Mouse (Mus musculus) kidney, postnatal 14 days (tissue): ENCODE data around the gene Defb29.

ENCODE experiments used
- DNase-seq: peaks from one replicate; pipeline ENCODE4 v3.0.0; 2022; ENCODE audit warnings: mixed read lengths

The Defb29 gene

DNA sequence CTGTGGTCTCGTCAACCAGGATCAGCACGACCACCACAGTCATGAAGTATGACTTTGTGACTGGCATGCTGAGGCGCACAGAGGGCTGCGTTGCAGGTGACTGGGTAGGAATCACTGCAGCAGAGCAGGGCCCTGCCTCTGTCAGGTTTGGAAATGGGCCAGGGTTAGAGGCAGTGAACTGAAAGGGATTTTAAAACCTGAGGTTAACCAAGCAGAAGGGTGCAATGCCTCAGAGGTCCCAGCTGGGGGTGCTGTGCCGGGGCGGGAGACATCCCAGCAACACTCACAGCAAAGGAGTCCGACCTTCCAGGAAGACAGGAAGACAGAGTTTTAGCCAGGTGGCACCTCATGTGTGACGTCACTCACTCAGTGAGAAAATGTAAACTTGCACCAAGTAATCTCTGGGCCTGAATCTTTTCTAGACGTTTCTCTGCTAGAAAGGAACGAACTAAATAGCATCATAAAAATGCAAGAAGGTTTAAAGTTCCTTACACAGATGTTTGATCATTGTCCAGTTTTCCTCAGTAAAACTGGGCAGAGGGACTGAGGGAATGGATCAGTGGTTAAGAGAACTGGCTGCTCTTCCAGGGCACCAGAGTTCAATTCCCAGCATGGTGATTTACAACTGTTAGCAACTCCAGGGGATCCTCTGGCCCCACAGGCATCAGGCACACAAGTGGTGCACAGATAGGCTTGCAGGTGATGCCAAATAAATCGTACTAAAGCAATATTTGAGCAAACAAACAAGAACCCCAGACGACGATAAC is at the start of gene Defb29:
Defb29 (minus strand) TSS at position 155 of the 767 bp plus-strand sequence.
- peak; percentile 77 for DNase-seq

DNA sequence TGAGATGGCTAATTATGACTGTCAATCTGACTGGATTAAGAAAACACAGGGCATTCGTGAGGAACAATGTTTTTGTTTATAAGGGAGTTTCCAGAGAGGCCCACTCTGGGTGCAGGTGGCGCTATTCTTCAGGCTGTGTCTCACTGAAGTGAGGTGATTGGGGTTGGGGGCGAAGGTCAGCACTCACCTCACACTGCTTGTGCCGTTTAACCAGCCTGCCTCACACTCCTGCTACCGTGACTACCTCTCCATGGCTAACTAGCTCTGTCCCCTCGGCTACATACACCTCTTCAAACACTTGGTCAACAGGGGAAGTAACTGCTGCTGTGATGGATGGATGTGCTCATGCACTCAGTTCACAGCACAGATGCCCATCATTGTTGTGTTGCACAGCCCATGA is 49.1 kb upstream of the Defb29 start:
- no peak for DNase-seq

DNA sequence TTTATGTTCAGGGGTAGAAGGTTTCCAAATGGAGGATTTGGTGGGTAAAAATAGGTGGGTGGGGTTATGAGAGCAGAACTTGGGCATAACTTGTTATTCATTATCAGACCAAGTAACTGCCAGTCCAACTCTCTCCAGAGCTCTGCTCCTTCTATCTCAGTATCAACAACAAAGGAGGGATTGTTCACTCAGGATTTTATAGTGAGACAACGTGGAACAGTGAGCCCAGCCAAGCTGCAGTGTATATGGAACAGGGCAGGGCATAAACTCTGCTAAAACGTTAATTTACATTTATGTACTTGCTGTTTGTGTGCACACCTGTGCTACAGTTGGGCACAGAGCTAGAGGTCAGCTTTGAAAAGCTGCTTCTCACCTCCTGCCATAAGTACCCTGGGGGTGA is 48.6 kb upstream of the Defb29 start:
- no peak for DNase-seq

- DNase-seq, result peak; percentile 27
Observed at GRCm38 (mm10) chr2:152586926-152587560, 47.1 kb upstream of the Defb29 start.

GRCm38 (mm10) chr2:152580612-152581011 is 40.7 kb upstream of the Defb29 start:
- DNase-seq, result no peak

- DNase-seq, result no peak
Observed at GRCm38 (mm10) chr2:152580107-152580506, 40.2 kb upstream of the Defb29 start, which contains the start of gene Defb19. TSS of gene Defb19 (minus strand) at chr2:152580312.

DNA sequence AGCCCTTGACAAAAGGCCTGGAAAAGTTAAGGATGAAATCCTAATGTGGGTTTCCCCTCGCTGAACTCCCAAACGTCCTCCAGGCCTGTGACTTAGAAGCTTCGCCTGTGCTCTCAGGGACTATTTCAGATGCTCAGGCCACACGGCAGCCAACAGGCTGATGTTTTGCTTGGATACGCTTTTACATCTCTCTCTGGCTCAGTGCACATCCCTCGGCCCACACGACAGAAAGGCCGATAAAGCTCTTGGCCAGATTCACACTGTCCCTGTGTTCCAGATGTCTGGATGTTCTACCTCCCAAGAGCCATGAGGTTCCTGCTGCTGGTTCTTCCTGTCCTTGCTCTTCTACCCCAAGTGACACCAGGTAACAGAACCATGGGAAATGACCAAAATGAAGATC is 33.6 kb upstream of the Defb29 start:
- no peak for DNase-seq

- no peak for DNase-seq
Observed at GRCm38 (mm10) chr2:152572114-152572794, 32.4 kb upstream of the Defb29 start, which contains the start of gene Defb21. TSS of gene Defb21 (plus strand) at chr2:152572744.

- peak; percentile 60 for DNase-seq
Observed at GRCm38 (mm10) chr2:152570313-152570712, 30.4 kb upstream of the Defb29 start.

DNA sequence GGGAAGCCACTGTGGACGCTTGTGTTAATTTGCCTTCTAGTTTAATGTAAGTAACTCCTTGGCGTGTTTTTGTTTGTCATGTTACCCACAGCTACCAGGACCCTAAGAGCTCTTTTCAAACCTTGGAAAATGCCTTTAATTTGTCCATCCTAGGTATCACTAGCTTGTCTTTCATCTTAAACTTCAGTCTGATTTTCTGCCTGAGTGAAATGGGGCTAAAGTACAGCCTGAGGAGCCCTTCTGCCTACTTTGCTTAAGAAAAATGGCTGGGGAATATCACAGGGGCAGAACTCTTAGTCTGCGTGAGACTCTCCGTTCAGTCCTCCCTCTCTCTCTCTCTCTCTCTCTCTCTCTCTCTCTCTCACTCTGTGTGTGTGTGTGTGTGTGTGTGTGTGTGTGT is 30.0 kb upstream of the Defb29 start:
- DNase-seq, result no peak

GRCm38 (mm10) chr2:152569038-152569437 is 29.1 kb upstream of the Defb29 start, which contains the start of gene Gm17416:
TSS of gene Gm17416 (plus strand) at chr2:152569338.
- DNase-seq, result no peak

- no peak for DNase-seq
Observed at GRCm38 (mm10) chr2:152556655-152557054, 16.8 kb upstream of the Defb29 start.

GRCm38 (mm10) chr2:152553774-152554423 is 14.0 kb upstream of the Defb29 start:
- peak; percentile 78 for DNase-seq

DNA sequence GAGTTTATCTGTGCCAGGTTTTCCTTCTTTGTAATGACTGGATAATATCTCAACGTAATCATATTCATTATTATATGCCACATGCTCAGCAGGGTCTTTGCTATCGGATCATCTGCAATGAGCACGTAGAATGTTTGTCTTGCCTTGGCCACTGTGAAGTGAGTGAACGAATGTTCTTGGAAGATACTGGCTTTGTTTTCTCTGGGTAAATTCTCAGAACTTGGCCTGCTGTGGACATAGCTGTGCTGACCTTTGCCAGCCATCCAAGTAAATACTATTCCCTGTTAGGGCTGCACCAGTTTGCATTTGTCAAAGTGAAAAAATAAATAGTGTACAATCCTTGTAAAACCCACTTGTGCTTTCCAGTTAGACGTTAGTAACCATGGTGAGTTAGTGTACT is 8.2 kb upstream of the Defb29 start:
- no peak for DNase-seq

DNA sequence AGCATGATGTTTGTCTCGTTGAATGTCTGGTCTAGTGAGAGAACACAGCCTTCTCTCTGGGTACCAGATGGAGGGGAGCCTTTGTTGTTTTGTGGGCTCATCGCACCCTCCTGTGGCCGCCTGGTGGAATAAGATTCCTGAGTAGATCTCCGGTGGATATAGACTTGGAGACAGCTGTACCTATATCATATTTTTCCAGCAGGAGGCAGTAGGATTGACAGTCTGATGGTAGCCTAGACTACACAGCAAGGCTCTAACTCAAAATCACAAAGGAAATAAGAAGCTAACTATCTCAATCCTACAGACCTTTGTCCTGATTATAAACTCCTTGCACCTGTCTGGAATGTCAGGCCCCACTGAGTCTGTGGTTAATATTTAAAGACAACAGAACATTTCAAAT is 4.8 kb upstream of the Defb29 start:
- peak; percentile 81 for DNase-seq

- DNase-seq, result peak; percentile 60
Observed at GRCm38 (mm10) chr2:152543478-152543877, 3.6 kb upstream of the Defb29 start.

- DNase-seq, result no peak
Observed at GRCm38 (mm10) chr2:152542897-152543296, 3.0 kb upstream of the Defb29 start.

DNA sequence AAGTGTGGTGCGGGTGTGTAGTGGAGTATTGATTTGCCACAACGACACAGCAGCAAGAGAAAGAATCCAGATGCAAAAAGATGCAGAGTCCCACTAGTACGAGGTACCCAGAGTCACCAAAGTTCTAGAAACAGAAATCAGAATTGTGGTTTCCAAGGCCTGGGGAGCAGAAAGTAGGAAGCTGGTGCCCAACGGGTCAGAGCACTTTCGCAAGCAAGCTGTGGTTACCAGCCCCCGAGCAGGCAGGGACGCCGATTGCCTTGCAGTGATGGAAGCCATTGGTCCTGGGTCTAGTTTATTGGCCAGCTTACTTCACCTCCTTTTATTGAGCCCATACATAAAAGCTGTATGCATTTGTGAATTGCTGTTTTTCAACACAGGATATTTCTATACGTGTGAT is 2.1 kb upstream of the Defb29 start:
- no peak for DNase-seq

GRCm38 (mm10) chr2:152517981-152518380 is 21.9 kb downstream of the Defb29 start, which contains the start of gene Defb28:
TSS of gene Defb28 (plus strand) at chr2:152518255.
- DNase-seq, result no peak

DNA sequence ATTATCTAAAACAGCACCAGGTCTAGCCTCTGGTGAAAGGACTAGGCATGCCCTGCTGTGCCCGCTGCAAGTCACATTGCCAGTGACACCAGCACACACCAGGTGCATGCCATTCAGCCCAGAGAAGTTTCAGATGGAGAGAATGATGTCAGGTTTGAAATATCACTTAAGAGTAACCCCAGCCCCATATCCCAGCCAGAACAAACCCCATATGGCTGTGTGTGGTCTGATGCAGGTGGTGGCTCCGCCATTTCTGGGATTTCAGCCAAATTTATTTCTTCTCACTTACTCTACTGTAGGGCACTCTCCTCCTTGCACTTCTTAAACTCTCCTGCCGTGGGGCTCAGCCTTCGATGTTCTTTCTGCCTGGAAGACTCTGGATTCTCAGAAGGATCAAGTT is 23.8 kb downstream of the Defb29 start:
- no peak for DNase-seq

DNA sequence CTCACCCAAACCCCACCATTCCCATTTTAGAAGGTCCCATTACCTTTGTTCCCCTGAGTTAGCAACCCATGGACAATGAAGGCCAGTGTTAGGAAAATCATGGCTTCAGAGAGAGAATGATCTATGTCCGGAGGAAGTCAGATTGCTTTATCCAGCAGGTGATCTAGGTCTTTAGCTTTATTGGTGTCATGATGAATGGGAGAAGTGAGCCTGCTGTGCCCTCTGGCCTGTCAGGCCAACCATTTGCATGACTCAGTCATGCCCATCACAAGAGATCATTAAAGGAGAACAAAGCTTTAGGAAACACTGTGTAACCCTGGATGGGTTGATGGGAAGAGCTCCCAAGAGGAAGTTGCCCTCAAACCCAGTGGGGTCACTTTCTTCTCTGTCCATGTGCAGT is 28.3 kb downstream of the Defb29 start, which contains the start of gene Defb26:
Defb26 (minus strand) TSS at position 101 of the 400 bp plus-strand sequence.
- DNase-seq, result no peak

- no peak for DNase-seq
Observed at GRCm38 (mm10) chr2:152503950-152504349, 35.9 kb downstream of the Defb29 start.

DNA sequence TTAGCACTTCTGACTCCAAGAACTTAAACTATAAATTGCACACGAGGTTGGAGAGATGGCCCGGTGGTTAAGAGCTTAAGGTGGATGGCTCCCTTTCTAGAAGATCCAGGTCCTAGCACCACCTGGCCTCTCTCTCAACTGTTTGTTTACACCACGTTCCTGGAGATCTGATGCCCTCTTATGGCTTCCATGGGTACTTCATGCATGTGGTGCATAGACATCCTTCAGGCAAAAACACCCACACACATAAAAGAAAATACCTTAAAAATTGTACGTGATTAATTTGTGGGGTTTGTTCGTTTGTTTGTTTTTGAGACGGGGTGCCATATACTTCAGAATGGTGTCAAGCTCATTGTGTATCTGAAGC is 39.1 kb downstream of the Defb29 start:
- no peak for DNase-seq
